Mouse (Mus musculus) forebrain, embryonic 16.5 days (tissue): ENCODE measurements around the gene Ccdc125. TPM values are rescaled to one million over a fixed set of nuclear protein-coding genes. Genes with fewer than 3 reads are reported as not detected.

ENCODE experiments used
- ATAC-seq: fragments of 200-750 bp; cut with Nextera tagmentation; 2 replicates; pipeline ENCODE4 v1.8.0; 2017; ENCODE audit warnings: mild to moderate bottlenecking, moderate library complexity
- H3K27ac ChIP-seq: fragments of 300-500 bp; sonication (generic); 2 replicates; pipeline ENCODE4 v1.5.1; 2014; ENCODE audit warnings: low read length, control low read depth
- H3K27me3 ChIP-seq: fragments of 300-500 bp; sonication (generic); replicated peaks from 2 replicates; pipeline ENCODE4 v1.6.1; 2014; ENCODE audit warnings: low read length; ENCODE audit not compliant: control insufficient read depth, insufficient read depth
- H3K36me3 ChIP-seq: fragments of 300-500 bp; sonication (generic); 2 replicates; pipeline ENCODE4 v1.6.1; 2014; ENCODE audit not compliant: control insufficient read depth, insufficient read depth
- H3K4me1 ChIP-seq: fragments of 300-500 bp; sonication (generic); replicated peaks from 2 replicates; pipeline ENCODE4 v1.6.1; 2014; ENCODE audit warnings: low read length; ENCODE audit not compliant: control insufficient read depth, insufficient read depth
- H3K4me2 ChIP-seq: fragments of 300-500 bp; sonication (generic); 2 replicates; pipeline ENCODE4 v1.6.1; 2014; ENCODE audit warnings: mild to moderate bottlenecking, low read length, control low read depth
- H3K4me3 ChIP-seq: fragments of 300-500 bp; sonication (generic); replicated peaks from 2 replicates; pipeline ENCODE4 v1.5.1; 2014; ENCODE audit warnings: mild to moderate bottlenecking, low read length, control low read depth
- H3K9ac ChIP-seq: fragments of 300-500 bp; sonication (generic); replicated peaks from 2 replicates; pipeline ENCODE4 v1.6.1; 2014; ENCODE audit warnings: low read depth, low read length, control low read depth
- H3K9me3 ChIP-seq: fragments of 300-500 bp; sonication (generic); 2 replicates; pipeline ENCODE4 v1.6.1; 2016; ENCODE audit warnings: low read length; ENCODE audit not compliant: control insufficient read depth
- WGBS: fragments of 180-500 bp; shearing (Covaris S2); extraction: QIAGEN DNeasy Blood & Tissue Kit; methylation state at CpG from one replicate; pipeline ENCODE4 v1.1.7; 2014; 5-methylcytosine and 5-hydroxymethylcytosine counted together
- polyA plus RNA-seq: library from polyadenylated mRNA; unstranded; fragments of >200 nt; fragmentation: Nextera tagmentation; extraction: Ambion mirVana; gene quantifications from 2 replicates; pipeline ENCODE4 v1.2.1, GENCODE M21; 2015

Gene Ccdc125
- 1.2 and 1.4 TPM in 2 replicates for polyA plus RNA-seq

GRCm38 (mm10) chr13:100669291-100670022 is at the start of gene Ccdc125:
Gene Ccdc125, plus strand, starts transcription at chr13:100669717.
- under 1% methylated on average over 44 of the region's 44 CpGs for WGBS

GRCm38 (mm10) chr13:100622241-100622640 is 47.3 kb upstream of the Ccdc125 start:
- Histone ChIP-seq H3K27me3 (peaks cover 6% of the 10 kb centered on the region), H3K27ac (no peak overlapping the region), H3K9ac (no peak overlapping the region), H3K4me1 (no peaks in the 10 kb centered on the region), H3K9me3 (no peaks in the 10 kb centered on the region), H3K4me2 (no peak overlapping the region), H3K4me3 (no peak overlapping the region), H3K36me3 (peaks cover 44% of the 10 kb centered on the region)
- 94% methylated on average over 4 of the region's 4 CpGs for WGBS
- no peak for ATAC-seq

More at GRCm38 (mm10) chr13:100669291-100670022, at the start of gene Ccdc125:
- no peak within 1 kb of the TSS for H3K27ac ChIP-seq
- H3K9ac ChIP-seq, result peak within 1 kb of the TSS; percentile 61
- H3K4me1 ChIP-seq, result peaks cover 11% of the 10 kb centered on the region
- H3K27me3 ChIP-seq, result no peaks in the 10 kb centered on the region
- 0 out of 2 replicates have a peak, but pooled peaks cover 2% of the 10 kb centered on the region for H3K9me3 ChIP-seq
- peak within 1 kb of the TSS; percentile 86 for H3K4me2 ChIP-seq
- ATAC-seq, result peak; percentile 69
- peak within 1 kb of the TSS; percentile 54 for H3K4me3 ChIP-seq
- peaks cover 8% of the 10 kb centered on the region; the same call in 1 of the 2 replicates for H3K36me3 ChIP-seq

GRCm38 (mm10) chr13:100634106-100634691 is 35.3 kb upstream of the Ccdc125 start:
- no peaks in the 10 kb centered on the region for H3K27me3 ChIP-seq
- no peaks in the 10 kb centered on the region for H3K9me3 ChIP-seq
- H3K4me1 ChIP-seq, result no peaks in the 10 kb centered on the region
- no peak overlapping the region for H3K4me3 ChIP-seq
- no peak for ATAC-seq
- H3K27ac ChIP-seq, result no peak overlapping the region
- H3K9ac ChIP-seq, result no peak overlapping the region
- WGBS, result 96% methylated on average over 3 of the region's 3 CpGs
- H3K4me2 ChIP-seq, result no peak overlapping the region
- H3K36me3 ChIP-seq, result peaks cover 34% of the 10 kb centered on the region

DNA sequence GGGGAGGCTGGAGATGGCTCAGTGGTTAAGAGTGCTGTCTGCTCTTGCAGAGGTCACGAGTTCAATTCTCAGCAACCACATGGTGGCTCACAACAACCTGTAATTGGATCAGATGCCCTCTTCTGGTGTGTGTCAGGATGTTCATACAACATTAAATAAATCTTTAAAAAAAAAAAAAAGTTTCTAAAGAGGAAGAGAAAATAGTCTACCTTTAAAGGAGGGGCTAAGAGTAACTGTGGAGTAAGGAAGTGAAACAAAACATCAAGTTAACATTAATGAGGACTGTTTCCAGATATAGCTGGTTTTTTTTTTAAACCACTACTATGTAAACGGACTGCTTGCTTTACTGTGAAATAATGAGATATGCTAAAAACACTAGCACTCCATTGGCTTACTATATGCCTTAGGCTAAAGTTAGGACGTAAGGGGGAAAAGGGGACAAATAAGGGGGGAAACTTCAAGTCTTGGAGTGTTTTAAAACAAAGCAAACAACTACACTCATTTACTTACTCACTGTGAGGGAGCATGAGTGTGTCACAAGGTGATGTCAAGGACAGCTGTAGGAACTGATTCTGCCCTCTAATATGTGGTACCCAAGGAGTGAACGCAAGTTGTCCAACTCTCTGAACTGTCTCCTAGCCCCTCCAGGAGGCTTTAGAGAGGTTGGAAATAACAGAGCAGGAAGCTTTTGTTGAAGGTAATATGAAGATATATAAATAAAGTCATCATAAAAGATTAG is 26.9 kb upstream of the Ccdc125 start:
- Histone ChIP-seq H3K36me3 (peaks cover 33% of the 10 kb centered on the region), H3K4me1 (no peaks in the 10 kb centered on the region), H3K9me3 (no peaks in the 10 kb centered on the region), H3K27ac (no peak overlapping the region), H3K4me2 (no peak overlapping the region), H3K4me3 (no peak overlapping the region), H3K27me3 (no peaks in the 10 kb centered on the region), H3K9ac (no peak overlapping the region)
- 91% methylated on average over 4 of the region's 4 CpGs for WGBS
- ATAC-seq, result no peak

DNA sequence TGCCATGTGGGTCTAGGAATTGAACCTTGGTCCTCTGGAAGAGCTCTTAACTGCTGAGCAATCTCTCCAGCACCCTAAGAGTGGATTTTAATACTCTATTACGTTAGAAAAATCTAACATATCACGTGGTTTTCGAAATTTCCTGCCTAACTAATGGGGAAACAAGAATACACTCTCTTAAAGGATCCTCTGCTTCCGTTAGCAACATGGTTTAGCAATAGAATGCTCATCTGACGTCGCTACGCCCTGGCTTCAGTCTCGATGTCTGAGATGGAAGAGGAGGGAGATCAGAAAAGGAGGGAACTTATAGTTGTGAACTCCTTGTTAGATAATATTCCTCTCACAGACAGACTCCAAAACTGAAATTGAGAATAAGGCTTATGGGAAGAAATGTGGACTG is 21.3 kb upstream of the Ccdc125 start:
- Histone ChIP-seq H3K4me3 (no peak overlapping the region), H3K27me3 (no peaks in the 10 kb centered on the region), H3K4me2 (no peak overlapping the region), H3K9ac (no peak overlapping the region), H3K9me3 (no peaks in the 10 kb centered on the region), H3K36me3 (peaks cover 22% of the 10 kb centered on the region), H3K4me1 (peaks cover 9% of the 10 kb centered on the region), H3K27ac (no peak overlapping the region)
- ATAC-seq, result no peak
- WGBS, result 96% methylated on average over 8 of the region's 8 CpGs

- H3K27ac ChIP-seq, result peak within 1 kb of the TSS; percentile 99
- no peaks in the 10 kb centered on the region for H3K27me3 ChIP-seq
- under 1% methylated on average over 73 of the region's 73 CpGs for WGBS
- ATAC-seq, result peak; percentile 98
- H3K9ac ChIP-seq, result peak within 1 kb of the TSS; percentile 93
- peaks cover 5% of the 10 kb centered on the region; the same call in 1 of the 2 replicates for H3K36me3 ChIP-seq
- peaks cover 9% of the 10 kb centered on the region for H3K4me1 ChIP-seq
- H3K9me3 ChIP-seq, result no peaks in the 10 kb centered on the region
- peak within 1 kb of the TSS; percentile 98 for H3K4me2 ChIP-seq
- peak within 1 kb of the TSS; percentile 100 for H3K4me3 ChIP-seq
These were observed 18.7 kb upstream of the Ccdc125 start, which contains the start of the genes Ak6 and Rad17 for GRCm38 (mm10) chr13:100650550-100651438. Gene Ak6, plus strand, starts transcription at chr13:100650979. Gene Rad17, minus strand, starts transcription at chr13:100651051.

DNA sequence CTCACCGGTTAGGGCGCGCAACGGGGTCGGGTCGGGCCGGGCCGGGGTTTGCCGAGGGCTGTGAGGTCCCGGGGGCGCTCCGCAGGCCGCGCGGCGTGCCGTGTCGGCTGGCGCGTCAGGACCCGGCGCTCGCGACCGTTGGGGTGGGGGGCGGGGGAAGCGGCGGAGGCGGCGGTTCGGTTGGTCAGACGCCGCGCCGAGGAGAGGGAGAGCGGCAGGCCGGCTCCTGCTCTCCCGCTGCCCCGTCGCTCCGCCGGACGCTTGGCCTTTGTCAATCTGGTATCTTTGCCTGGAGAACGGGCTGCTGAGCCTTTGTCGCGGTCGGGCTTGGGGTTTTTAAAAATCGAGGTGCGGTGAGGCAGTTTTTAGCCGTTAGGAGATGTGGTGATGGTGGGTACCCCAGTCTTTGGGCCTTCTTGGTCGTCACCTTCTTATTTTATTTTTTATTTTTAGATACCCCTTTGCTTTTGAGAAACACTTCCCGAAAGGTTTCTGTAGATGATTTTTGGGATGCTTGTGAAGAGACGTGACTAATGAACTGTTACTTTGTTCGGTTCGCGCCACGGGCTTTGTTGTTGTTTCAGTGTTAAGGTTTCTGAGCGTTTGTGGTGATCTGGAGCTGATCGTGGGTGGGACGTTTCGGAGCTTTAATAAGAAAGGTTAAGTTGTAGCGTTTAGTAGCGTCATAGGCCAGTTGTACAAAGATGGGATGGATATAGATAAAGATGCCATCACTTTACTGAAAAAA is 17.9 kb upstream of the Ccdc125 start, which contains the start of gene Taf9:
TSS of gene Taf9 (plus strand) at position 141 of the 748 bp plus-strand sequence.
- ATAC-seq, result peak; percentile 69; the same call in 1 of the 2 replicates
- under 1% methylated on average over 62 of the region's 63 CpGs for WGBS

GRCm38 (mm10) chr13:100658091-100658490 is 11.4 kb upstream of the Ccdc125 start:
- no peak overlapping the region for H3K4me2 ChIP-seq
- H3K27ac ChIP-seq, result no peak overlapping the region
- H3K9me3 ChIP-seq, result no peaks in the 10 kb centered on the region
- no peaks in the 10 kb centered on the region for H3K4me1 ChIP-seq
- no peak overlapping the region for H3K9ac ChIP-seq
- 93% methylated on average over 5 of the region's 5 CpGs for WGBS
- no peaks in the 10 kb centered on the region for H3K36me3 ChIP-seq
- no peak for ATAC-seq
- H3K4me3 ChIP-seq, result no peak overlapping the region
- H3K27me3 ChIP-seq, result no peaks in the 10 kb centered on the region

More for the DNA sequence above, 17.9 kb upstream of the Ccdc125 start, which contains the start of gene Taf9:
- H3K36me3 ChIP-seq, result peaks cover 5% of the 10 kb centered on the region; the same call in 1 of the 2 replicates
- no peaks in the 10 kb centered on the region for H3K27me3 ChIP-seq
- peak within 1 kb of the TSS; percentile 99 for H3K27ac ChIP-seq
- H3K4me3 ChIP-seq, result peak within 1 kb of the TSS; percentile 100
- peaks cover 9% of the 10 kb centered on the region for H3K4me1 ChIP-seq
- peak within 1 kb of the TSS; percentile 98 for H3K4me2 ChIP-seq
- H3K9ac ChIP-seq, result peak within 1 kb of the TSS; percentile 93
- H3K9me3 ChIP-seq, result no peaks in the 10 kb centered on the region
